Mouse (Mus musculus) kidney, postnatal 4 days (tissue): ENCODE results near the gene Rab5if.
"Not testable (repeated sequence)": the region's sequence is repeated elsewhere in the genome, so short reads cannot be mapped to it uniquely, and the experiment has no call there.

ENCODE experiments used
- DNase-seq, 2 experiments: peaks; one replicate each; pipeline ENCODE4 v3.0.0; 2021; ENCODE audit warnings: mixed read lengths in 2 of 2

The Rab5if gene

GRCm38 (mm10) chr2:156856311-156856710 lies 6.6 kb upstream of the Rab5if start:
- no peak for DNase-seq

GRCm38 (mm10) chr2:156857385-156857791 lies 5.5 kb upstream of the Rab5if start:
- DNase-seq = no peak

- DNase-seq = no peak
Measured at GRCm38 (mm10) chr2:156857835-156858234, 5.1 kb upstream of the Rab5if start, which contains the start of gene 4930518I15Rik. TSS of gene 4930518I15Rik (minus strand) at chr2:156857946.

DNA sequence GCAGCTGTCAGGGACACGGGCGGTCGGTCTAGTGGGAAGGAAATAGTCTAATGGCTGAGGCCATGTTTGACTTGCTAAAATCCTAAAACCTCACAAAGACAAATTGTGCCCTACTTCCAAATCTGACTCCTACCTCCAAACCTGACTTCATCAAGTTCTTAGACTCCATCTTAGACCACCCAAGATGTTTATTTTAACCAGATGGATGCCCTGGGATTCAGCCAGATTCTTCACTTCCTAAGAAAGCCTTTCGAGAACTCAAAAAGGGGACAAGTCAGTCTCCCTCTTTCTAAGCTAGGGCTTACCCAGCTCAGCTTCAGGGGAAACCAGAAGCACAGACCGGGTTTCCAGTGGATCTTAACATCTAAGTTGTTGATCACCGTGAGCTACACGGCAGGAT lies 4.3 kb upstream of the Rab5if start:
- DNase-seq = no peak

DNA sequence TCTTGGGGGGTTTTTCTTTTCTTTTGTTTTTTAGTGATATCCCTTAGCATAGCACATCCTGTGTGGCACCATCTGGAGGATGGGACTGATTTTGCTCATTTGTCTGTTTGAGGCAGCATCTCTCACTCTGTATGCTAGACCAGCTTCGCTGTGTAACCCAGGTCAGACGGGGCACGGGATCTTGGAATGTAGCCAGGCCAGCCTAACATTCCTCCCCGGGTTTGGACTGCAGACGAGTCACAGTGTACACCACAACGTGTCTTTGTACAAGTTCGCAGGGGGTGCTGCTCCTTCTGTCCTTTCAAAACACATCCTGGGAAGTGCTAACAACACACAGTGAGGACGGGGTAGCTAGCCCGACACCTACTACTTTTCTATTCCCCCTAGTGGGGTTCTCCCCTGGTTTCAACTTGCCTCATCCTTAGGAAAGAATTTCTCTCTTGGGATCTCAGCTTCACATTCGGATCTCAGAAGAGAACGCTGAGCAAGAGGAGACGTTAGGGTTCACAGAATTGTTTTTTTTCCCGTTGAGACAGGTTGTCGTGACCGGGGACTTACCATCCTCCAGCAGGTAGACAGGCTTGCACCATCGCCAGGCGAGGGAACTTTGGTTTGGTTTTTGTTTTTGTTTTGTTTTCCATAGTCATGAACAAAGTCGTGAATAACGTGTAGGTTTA lies 749 bp upstream of the Rab5if start:
- DNase-seq = peak; percentile 63 to 71

DNA sequence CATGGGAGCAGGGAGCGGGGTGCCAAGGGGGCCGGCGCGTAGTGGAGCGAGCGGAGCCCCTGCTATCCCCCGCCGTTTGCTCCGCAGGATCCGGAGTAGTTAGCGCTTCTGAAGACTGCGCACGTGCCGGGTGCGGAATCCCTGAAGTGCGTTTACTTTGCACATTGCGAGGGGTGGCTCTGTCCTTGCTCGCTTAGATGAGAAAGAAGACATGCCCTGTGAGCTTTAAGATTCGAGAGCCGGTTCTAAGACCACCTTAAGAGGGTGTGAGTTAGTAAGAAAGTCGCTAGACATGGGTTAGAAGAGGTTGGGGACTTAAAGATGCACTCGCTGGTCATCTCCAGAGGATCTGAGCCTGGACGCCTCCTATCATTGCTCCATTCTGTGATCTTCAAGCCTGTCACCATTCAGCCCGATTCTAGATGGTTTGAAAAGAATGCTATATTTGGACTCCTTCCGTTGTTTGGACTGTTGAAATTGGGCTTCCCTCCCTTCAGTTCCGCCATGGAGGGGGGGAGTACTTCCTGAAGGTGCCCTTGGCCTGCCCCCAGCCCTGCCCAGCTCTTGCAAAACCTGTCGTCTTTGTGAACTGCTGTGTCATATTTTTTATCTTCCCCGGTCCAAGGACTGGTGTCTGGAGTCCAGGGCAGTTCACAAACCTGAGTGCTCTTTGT lies 696 bp downstream of the Rab5if start:
- DNase-seq = peak; percentile 46 to 66

GRCm38 (mm10) chr2:156864481-156864880 lies 1.6 kb downstream of the Rab5if start:
- DNase-seq = no peak

GRCm38 (mm10) chr2:156868994-156869393 lies 6.1 kb downstream of the Rab5if start:
- DNase-seq = no peak

DNA sequence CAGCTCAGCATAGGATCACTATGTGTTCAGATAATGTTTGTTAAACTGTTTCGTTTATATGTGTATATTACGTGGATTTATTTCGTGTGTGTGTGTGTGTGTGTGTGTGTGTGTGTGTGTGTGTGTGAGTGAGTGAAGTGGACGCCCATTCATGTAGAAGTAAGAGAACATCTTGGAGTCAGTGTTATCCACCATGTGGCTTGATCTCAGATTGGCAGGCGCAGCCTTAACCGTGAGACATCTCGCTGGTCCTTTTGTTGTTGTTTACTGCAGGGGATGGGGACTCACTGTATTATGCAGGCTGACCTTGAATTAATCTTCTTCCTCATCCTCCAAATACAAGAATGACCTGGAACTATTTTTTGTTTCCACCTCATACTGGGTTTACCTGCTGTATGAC lies 6.6 kb downstream of the Rab5if start:
- DNase-seq = no peak

GRCm38 (mm10) chr2:156870519-156870918 lies 7.6 kb downstream of the Rab5if start:
- DNase-seq = peak; percentile 32 to 49

DNA sequence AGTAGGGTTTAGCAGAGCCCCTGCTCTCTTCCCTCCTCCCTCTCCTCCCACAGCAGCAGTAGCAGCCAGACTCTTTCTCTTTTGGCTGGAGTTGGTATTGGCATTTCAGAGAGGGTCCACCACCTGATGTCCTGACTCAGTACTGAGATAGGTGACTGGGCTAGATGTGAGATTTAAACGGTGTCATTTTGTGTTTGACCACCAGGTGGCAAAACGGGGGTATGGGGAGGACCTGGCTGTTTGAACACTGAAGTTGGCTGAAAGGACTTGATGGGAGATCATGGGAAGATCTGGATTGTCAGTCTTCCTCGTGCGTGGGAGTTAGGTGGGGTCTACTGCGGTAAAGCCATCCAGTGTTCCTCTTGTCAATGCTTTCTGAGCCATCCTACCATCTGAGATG lies 10.7 kb downstream of the Rab5if start:
- peak; percentile 48 to 68 for DNase-seq

- no peak for DNase-seq
Measured at GRCm38 (mm10) chr2:156874047-156874759, 11.3 kb downstream of the Rab5if start.

DNA sequence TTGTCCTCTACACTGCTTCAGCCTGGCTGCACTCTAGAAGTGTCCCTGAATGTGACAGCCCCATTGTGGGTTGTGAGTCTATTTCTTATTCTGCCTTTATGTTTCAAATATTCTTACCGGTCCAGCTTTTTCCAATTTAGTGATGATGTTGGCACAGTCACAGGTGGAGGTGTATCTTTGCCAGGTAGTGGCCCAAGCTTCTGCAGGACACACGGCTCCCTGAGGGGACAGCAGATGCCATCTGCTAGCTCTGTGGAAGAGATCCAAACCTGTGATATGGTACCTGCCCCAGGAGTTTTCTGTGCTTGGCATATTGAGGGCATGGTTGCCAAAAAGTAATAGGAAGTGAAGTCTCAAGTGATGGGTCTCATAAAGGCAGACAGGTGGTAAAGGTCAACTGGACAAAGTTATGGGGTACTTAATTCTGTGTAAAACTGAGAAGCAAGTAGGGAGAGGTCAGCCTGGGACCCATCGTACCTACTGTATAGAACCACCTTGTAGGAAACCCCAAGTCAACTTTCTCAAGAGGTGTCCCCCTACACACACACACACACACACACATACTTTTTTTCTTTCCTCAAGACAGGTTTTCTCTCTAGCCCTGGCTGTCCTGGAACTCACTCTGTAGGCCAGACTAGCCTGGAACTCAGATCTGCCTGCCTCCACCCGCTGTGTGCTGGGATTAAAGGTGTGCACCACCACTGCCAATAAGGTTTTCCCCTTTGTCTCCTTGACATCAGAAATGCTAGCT lies 12.0 kb downstream of the Rab5if start:
- no peak for DNase-seq

DNA sequence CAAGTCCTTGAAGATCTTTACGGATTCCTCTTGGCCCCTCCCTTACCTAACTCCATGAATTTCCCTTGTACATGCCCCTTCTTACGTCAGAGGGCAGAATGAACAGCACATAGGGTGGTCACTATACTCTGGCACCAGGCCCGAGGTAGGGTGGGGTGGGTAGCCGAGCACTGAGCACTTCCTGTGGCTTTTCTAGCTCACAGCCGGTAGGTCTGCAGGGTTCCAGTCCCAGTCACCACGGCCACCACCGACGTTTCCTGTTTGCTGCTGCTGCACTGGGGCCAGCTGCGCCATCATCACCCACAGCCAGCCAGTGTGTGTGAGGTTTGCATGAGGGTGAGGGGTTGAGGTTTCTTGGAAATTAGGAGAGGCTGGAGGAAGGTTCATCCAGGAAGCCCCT lies 14.8 kb downstream of the Rab5if start:
- DNase-seq = peak in 1 of 2 experiments; percentile 43

- no peak for DNase-seq
Measured at GRCm38 (mm10) chr2:156879541-156879940, 16.6 kb downstream of the Rab5if start.

GRCm38 (mm10) chr2:156882431-156883001 lies 19.6 kb downstream of the Rab5if start:
- no peak for DNase-seq

DNA sequence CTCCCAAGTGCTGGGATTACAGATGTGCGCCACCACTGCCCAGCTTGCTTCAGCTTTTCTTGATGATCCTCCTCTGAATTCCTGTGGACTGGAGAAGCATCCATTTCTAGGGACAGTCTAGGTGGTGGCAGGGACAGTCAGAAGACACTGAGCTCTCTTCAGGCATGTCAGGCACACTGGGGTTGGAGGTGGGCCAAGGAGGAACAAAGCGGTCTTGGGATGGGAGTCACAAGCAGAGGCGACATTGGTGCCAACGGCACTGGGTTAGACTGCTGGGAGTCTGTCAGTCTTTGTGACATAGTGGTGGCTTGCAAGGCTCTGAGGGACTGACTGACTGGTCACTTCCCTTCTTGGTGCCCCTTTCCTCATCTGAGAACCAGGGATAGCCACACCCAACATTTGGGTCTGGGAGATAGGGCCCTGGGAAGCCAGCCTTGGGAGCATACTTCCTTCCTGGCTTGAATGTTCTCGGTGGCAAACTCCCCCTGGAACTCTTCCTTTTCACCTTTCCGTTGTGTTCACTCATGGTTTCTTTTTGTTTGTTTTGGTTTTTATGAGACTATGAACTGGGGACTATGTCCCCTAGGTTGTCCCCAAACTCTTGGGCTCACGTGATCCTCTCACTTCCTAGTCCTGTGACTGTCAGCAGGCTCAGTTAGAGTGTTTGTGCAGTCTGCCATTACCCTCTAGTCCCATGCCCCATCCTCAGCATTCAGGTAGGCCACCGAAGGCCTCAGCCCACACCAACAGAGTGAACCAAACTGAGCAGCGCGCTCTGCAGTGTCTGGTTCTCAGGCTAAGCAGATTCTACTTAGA lies 21.7 kb downstream of the Rab5if start:
- DNase-seq = no peak

- not testable (repeated sequence) for DNase-seq
Measured at GRCm38 (mm10) chr2:156885666-156886065, 22.7 kb downstream of the Rab5if start.

DNA sequence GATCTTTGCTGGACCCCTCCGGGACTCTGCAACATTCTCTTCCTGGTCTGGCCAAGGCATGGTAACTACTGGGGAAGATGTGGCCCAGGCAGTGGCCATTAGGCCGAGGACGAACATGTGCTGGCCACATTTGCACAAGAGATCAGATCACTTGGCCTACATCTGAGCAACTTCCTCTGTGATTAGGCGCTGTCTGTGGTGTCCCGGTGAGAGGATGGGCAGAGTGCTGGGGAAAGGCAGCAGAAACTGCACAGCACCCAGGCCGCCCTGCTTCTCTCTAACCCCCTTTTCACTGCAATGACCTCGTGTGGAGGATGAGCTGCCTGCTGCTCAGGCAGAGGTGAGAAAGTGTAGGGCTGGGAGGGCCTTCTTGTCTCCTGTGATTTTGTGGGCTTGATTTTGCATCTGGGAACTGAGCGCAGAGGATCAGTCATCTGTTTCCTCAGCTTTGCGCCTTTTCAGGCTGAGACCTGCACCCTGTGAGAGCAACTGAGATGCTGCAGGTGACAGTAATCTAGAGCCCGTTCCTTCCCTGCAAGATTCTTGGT lies 23.2 kb downstream of the Rab5if start:
- DNase-seq = no peak

GRCm38 (mm10) chr2:156887017-156887416 lies 24.1 kb downstream of the Rab5if start, which contains the start of gene Sla2:
TSS of gene Sla2 (minus strand) at chr2:156887192.
- DNase-seq = no peak

DNA sequence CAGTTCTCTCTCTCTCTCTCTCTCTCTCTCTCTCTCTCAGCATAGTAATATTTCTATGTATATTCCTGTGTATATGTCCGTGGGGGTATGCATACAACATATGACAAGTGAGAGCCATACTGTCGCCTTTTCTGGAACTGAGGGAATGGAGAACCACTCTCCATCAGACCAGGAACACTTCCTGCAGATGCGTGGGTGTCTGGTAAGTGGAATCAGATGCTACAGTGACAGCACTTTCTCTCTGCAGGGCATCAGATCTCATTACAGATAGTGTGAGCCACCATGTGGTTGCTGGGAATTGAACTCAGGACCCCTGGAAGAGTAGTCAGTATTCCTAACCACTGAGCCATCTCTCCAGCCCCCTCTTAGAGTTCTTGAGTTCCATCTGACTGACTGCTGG lies 25.6 kb downstream of the Rab5if start:
- no peak for DNase-seq
